Mouse (Mus musculus) urinary bladder, adult 2 months (tissue): ENCODE data around the gene Kidins220. TPM values are rescaled to one million over a fixed set of nuclear protein-coding genes. Genes with fewer than 3 reads are reported as not detected.

Experiments used
- DNase-seq: peaks from one replicate; pipeline ENCODE4 v3.0.0; 2022; ENCODE audit warnings: low spot score
- polyA plus RNA-seq: library from polyadenylated mRNA; depleted of rRNA; stranded (reverse); fragments of >200 nt; gene quantifications from 2 replicates; pipeline ENCODE4 v1.2.3, GENCODE M21; 2012

Kidins220 gene
- polyA plus RNA-seq, 1 experiment, result 95.9 TPM

DNA sequence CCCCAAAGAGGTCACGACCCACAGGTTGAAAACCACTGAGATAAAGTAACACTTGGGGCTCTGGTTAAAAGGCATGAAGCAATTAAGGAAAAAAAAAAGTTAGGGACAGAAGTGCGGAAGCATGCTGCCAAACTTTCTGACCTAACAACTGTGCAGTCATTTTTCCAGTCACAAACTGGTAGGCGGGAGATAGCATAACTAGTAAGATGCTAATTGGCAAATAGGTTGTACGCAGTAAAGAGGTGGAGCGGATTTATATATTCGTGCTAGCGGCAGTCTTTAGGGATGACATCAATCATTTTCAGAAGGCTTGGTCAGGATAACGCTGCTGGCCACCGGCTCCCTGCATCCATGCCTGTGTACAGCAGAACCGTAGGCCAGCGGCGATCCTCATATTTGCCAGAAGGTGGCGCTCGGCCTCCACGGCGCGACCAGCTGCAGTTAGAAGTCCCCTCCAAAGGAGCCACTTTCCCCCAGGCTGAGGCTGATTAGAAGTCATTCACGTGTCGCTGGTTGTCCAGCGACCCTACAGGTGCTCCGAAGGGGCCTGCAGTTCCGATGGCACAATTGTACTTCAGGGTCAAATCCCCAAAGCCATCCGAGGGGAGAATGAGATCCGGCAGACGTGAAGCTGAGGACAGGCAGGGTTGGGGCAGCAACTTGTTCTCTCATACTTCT lies 117.4 kb downstream of the Kidins220 start:
- DNase-seq, result peak; percentile 82

GRCm38 (mm10) chr12:25092751-25093211 lies 118.1 kb downstream of the Kidins220 start:
- peak; percentile 67 for DNase-seq

DNA sequence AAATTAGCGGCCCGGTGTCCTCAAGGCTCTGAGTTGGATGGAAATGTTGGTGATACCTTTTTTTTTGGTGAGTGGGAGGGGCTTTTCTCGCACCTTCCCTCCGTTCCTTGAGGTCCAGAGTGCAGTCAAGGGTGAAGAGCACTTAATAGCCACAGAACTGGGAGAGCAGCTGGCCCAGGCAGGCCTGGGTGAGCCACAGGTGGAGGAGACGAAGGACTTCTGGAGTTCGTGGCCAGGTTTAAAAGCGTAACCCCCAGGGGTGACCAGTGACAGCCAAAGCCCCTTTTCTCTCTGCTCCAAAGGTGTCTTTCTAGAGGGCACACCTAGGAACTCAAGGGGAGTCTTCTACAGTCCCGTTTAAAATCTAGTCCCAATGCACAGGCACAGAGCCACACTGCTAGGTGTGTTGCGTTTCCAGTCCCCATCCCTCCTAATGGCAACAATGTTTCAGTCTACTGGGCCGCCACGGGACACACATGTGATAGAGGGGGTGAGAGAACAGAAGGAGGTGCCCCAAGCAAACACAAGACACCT lies 118.6 kb downstream of the Kidins220 start:
- DNase-seq, result peak; percentile 41

- DNase-seq, result peak; percentile 30
Measured at GRCm38 (mm10) chr12:25094621-25095521, 120.1 kb downstream of the Kidins220 start.

GRCm38 (mm10) chr12:25095538-25095937 lies 120.8 kb downstream of the Kidins220 start:
- DNase-seq, result no peak

DNA sequence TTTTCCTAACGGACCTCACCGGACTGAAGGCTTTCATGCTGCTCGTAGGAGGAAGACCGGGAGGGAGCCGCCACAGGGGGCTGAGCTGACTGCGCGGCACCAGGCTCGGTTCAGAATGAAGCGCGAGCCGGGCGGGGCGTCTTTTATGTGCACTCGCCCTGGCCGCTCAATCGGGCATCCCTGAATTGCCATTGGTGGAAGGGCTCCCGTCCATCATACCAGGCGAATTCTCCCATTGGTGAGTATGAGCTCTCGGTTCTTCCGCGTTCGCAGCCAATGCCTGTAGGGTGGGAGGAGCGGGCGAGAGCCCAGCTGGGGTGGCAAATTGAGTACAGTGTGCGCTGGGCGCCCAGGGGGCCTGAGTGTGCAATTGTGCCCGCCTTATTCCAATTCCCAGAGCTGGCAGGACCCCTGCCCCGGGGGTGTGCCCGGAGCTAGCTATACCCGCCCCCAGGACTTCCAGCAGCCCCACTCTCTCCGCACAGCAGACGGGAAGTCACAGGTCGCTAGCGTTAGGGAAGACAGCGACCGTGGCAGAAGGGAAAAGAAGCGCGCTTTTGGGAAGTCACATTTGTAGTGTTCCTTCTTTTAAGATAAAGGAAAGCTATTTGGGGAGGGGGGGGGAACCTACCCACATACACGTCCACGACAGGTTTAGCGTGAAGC lies 121.4 kb downstream of the Kidins220 start:
- DNase-seq, result peak; percentile 100

DNA sequence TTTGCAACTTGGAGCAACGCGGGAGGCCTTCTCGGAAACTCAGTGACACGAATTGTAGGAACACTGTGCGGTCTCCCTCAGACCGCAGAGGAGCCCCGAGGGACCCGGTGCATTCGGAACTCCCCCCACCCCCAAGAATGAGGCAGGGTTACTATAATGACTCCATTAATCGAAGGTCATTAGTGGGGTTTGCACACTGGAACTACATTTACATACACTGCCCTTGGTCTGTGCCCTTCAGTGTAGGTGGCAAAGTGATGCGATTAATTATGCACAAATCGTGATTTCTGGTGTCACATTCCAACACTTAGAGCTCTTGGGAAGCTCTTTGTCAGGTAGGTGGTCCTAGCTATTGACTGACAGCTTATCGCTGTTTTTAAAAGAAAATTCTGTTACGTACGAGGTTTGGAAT lies 121.9 kb downstream of the Kidins220 start:
- DNase-seq, result peak; percentile 33

GRCm38 (mm10) chr12:25097052-25097209 lies 122.2 kb downstream of the Kidins220 start, which contains the start of gene Id2:
Gene Id2, minus strand, starts transcription at chr12:25097140.
- no peak for DNase-seq

DNA sequence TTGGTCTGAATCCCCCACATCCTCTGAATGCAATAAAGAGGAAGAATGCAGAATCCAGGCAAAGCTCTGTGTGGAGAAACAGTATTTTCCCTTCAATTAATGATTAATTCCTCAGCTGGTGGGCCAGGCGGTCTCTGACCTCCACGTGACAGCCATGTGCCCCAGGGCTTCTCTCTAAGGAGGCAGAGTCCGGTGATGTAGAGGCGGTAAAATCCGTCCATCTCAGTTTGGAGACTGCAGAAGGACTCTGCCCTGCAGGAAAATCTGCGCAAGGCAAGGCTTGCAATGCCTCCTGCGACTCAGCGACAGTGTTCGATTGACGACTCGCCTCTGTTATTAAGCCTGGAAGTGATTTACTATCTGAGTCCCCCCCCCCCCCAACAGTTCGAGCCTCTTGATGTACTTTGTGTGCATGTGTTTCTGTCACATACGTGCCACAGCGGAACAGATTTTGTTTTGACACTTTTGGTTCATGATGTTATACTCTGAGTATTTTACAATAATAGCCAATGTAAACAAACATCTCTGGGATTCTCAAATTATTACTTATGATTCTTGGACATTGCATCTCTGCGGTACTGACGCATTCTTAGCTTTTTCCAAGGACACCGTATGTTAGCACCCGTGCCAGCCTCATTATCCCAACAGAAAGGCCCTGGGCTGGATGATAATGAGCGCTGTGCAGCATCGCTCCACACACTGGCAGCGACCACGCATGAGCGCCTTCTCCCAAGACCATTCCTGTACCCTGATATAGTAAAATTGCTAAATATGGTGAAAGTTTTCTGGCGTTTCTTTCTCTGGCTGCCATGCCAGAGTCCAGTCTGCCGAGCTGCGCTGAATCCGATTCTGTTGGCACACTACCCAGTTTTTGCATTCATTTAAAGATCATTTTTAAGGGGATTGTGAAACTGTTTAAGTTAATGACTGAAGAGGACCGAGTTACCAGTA lies 122.8 kb downstream of the Kidins220 start:
- peak; percentile 36 for DNase-seq

- no peak for DNase-seq
Measured at GRCm38 (mm10) chr12:25098161-25098550, 123.4 kb downstream of the Kidins220 start.

GRCm38 (mm10) chr12:25098561-25099312 lies 124.0 kb downstream of the Kidins220 start:
- DNase-seq, result peak; percentile 94

DNA sequence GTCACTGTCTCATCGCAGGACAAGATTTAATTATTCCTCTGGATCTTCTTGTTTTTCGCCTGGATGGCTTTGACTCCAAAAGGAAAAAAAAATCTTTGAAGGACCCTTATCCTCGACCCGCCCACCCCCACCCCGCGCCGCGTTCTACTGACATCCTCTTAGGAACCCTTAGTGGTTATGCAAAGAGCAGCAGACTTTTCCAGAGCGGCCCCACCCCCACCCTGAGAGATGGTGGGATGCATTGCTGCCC lies 124.5 kb downstream of the Kidins220 start:
- peak; percentile 39 for DNase-seq

DNA sequence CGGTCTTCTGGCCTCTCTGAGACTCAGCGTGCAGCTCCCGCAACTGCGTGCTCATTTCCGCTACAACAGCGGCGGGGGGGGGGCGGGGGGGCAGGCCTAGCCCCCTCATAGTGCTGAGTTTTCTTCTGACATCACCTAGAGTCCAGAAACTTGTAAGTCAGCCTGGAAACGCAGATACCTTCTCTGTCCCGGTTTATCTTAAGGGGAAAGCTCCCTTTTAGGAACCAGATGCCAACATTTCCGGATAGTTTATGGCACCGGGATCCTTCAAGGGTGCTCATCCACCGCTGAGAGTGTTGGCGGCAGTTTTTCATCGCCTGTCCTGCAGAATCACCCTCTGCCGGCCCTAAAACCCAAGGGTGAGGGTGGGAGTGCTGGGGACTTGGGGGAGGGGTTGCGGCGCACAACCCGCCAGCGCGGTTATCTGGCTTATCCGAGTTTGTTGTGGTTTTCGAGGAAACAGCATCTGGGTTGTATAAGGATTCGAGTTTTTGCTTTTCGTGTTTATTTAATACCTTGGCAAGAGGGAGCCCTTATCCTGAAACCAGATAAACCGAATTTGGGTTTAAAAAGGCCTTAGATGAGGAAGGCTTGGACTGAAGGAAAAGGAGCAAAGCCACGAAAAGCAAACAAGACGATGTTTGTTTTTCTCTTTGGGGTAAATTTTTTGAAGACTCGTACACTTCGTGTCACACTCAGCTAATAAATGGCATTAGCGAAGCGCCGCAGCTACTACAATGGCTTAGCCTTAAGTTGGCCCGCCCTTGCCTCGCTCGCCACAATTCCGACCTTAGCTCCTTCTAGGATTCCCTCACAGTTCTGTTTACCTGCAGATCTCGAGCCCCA lies 125.1 kb downstream of the Kidins220 start:
- DNase-seq, result peak; percentile 59

GRCm38 (mm10) chr12:25100411-25101217 lies 125.9 kb downstream of the Kidins220 start:
- peak; percentile 65 for DNase-seq

GRCm38 (mm10) chr12:25101389-25101788 lies 126.7 kb downstream of the Kidins220 start:
- DNase-seq, result no peak

DNA sequence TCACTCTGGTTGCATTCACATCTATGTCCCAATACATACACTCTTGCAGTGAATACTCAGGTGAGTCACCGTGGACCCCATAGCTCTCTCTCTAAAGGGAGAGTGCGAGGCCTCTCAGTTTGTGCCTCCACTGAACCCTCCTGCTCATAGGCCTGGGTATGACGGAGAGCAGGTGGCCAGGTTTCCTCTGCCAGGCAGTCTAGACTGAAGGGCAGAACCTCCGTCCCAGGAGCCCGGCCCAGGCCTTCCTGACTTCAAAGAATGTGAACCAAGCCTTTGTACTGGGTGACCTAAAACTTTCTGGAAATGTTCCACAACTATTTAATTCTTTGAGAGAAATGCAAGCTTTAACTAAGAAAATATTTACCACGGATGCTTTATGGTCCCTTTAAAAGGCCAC lies 129.2 kb downstream of the Kidins220 start:
- DNase-seq, result no peak

DNA sequence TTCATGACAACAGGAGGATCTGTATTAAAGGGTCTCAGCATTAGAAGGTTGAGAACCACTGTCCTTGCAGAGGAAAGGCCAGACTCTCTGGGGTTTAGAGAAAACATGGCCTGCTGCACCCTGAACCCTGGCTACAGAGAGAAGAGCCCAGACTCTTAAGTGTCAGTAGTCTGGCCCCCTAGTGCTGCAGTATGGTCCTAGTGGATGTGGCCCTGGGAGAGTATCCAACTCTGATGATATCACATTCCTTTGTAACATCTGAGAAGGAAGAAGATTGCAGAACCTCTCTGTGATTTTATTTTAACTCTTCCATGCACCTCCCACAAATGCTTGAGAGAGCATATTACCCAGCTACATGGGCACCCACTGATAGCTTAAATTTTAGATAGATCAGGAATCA lies 129.8 kb downstream of the Kidins220 start:
- no peak for DNase-seq

DNA sequence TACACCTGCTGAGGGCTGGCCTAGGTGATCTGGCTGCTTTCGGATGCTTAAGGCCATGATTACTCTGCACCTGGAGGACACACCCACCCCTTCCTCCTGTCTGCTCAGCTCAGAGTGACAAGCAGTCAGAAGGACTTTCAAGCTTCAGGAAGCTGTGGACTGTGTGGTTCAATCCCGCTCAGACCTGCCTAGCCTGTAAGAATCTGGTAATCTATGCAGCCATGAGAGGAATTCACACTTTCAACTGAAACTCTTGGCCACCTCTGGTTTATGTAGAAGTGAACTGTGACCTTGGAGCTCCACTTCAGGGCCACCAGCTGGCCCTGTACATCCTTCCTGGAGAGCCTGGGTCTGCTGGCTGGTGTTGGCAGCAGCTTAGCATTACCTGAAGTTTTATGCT lies 134.1 kb downstream of the Kidins220 start:
- no peak for DNase-seq
